Mouse (Mus musculus): ENCODE measurements around the gene Smagp.

Gene Smagp

GRCm38 (mm10) chr15:100592817-100593216 is 43.9 kb downstream of the Smagp start:
- DNase-seq (ENCODE audit: low spot score in 2 of 2), result no peak

GRCm38 (mm10) chr15:100590436-100590835 is 46.3 kb downstream of the Smagp start:
- no peak for DNase-seq (ENCODE audit: low spot score in 2 of 2)

GRCm38 (mm10) chr15:100588297-100588696 is 48.4 kb downstream of the Smagp start:
- no peak for DNase-seq (ENCODE audit: low spot score in 2 of 2)

- no peak for DNase-seq (ENCODE audit: low spot score in 2 of 2)
Observed at GRCm38 (mm10) chr15:100587166-100587565, 49.6 kb downstream of the Smagp start.

GRCm38 (mm10) chr15:100585931-100586330 is 50.8 kb downstream of the Smagp start:
- DNase-seq (ENCODE audit: low spot score in 2 of 2), result no peak

- no peak for DNase-seq (ENCODE audit: low spot score in 2 of 2)
Observed at GRCm38 (mm10) chr15:100580108-100580507, 56.6 kb downstream of the Smagp start.

GRCm38 (mm10) chr15:100577972-100578371 is 58.8 kb downstream of the Smagp start:
- no peak for DNase-seq (ENCODE audit: low spot score in 2 of 2)

GRCm38 (mm10) chr15:100576810-100577209 is 59.9 kb downstream of the Smagp start:
- DNase-seq (ENCODE audit: low spot score in 2 of 2), result no peak

- DNase-seq (ENCODE audit: low spot score in 2 of 2), result no peak
Observed at GRCm38 (mm10) chr15:100576392-100576791, 60.3 kb downstream of the Smagp start.

GRCm38 (mm10) chr15:100575366-100575765 is 61.4 kb downstream of the Smagp start:
- DNase-seq (ENCODE audit: low spot score in 2 of 2), result no peak

GRCm38 (mm10) chr15:100574378-100574777 is 62.4 kb downstream of the Smagp start:
- DNase-seq (ENCODE audit: low spot score in 2 of 2), result no peak

GRCm38 (mm10) chr15:100573946-100574345 is 62.8 kb downstream of the Smagp start:
- DNase-seq (ENCODE audit: low spot score in 2 of 2), result no peak
